Mouse (Mus musculus) layer of hippocampus, adult 11-12 months (tissue): Measurements from ENCODE around the gene Map4k1.

Experiments used
- DNase-seq: peaks from one replicate; pipeline ENCODE4 v3.0.0; 2022; ENCODE audit warnings: low spot score

Gene Map4k1

DNA sequence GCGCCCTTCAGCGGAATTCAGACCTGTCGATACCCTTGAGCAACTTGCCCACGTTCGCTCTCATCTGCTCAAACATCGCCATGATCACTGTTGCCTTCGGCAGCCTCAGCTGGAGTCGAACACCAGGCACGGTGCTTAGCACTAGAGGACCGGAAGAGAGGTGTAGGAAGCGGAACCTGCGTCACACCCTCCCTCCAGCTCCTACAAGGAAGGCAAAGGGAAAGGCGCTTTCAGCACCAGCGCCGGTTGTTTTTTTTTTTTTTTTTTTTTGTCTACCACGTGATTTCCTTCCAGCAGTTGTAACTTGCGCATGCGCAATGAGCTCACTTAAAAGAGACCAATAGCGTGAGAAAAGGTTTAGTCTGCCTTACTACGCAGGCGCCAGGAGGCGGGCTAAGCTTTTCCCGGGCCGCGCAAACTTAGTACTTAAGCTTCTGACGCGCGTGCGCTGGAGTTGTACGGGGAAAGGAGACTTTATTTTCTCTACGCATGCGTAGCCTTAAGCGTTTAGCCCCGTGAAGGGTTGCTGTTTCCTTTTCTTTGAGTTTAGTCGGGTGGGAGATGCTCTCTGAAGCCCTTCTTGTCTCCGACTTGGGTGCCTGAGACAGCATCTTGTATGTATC, at the start of gene Map4k1, which contains the start of gene Eif3k:
Map4k1 (plus strand) TSS at position 400 of the 623 bp plus-strand sequence.
Eif3k (minus strand) TSS at position 214 of the 623 bp plus-strand sequence.
- peak; percentile 99 for DNase-seq

DNA sequence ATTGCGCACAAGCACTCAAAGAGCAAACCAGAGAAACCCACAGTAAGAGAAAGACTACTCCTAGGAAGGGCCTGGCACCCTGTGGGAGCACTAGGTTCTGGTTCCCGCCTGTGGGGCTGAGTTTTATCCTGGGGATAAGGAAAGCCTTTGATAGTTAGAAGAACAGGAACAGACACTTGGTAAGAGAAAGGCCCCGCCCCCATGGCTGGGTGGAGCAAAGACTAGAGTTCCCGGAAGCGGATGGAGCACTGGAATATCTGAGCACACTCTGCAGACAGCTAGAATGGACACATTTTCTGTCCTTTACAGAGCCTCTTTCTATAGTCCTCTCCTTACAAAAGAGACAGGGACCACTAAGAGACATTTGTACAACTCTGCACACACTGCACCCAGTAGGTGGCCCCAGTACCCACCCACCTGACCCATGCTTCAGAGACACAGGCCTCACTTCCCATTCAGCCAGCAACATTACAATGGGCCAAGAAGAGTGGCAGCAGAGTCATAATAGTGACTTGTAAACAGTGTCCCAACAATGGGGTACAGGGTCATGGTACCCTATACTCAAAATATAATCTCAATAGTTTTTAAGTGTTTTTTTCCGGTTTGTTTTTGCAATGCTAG, 49.3 kb upstream of the Map4k1 start:
- DNase-seq: no peak

DNA sequence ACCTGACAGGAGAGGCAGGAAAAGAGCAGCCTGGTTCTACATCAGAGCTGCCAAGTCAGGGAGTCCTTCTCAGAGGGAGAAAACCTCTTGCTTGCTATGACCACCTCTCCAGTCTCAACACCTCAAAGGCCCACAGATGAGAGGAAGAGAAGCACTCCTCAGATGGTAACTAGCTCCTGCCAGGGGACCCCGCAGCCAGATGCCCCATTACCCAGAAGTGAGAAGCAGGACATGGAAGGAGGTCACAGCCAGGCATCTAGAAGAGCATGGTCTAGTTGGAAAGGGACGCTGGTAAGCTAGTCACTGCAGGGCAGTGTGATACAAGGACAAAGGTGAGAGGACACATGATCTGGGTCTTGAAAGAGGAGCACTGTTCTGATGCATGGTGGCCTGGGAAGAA, 48.0 kb upstream of the Map4k1 start:
- no peak for DNase-seq

DNA sequence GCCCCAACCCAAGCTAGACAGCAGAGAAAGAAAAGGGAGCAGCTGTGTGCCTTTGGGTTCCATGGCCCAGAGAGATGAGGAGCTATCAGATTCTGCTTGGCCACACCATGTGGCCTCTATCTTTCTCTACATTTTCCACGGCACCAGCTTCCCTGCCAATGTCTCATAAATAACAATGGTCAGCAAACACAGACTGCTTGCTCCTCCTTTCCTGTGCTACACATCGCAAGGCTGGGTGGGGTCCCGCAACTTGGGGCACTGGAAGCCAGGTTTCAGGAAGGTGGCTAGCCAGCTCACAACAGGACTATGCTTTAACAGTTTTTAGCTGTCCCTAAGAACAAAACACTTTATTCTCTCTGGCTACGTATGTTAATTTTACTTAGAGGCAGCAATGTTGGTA, 45.1 kb upstream of the Map4k1 start:
- DNase-seq: no peak

DNA sequence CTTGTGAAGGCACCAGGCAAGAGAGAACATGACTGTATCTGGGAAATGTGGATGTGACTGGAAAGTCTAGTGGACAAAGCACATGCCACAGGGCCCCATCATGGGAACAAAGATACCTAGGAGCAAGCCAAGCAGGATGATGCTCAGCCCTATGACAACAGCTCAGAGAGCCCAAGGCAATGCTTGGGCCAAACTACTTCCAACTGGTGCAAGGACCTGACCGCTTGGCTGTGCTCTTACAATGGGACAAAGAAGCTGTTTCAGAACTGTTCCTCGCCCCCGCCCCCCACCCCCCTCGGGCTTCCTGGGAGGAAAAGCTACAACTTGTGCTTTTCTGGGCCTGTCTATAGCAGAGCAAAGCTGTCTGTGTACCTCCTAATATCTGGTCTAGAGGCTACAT, 43.2 kb upstream of the Map4k1 start:
- no peak for DNase-seq

DNA sequence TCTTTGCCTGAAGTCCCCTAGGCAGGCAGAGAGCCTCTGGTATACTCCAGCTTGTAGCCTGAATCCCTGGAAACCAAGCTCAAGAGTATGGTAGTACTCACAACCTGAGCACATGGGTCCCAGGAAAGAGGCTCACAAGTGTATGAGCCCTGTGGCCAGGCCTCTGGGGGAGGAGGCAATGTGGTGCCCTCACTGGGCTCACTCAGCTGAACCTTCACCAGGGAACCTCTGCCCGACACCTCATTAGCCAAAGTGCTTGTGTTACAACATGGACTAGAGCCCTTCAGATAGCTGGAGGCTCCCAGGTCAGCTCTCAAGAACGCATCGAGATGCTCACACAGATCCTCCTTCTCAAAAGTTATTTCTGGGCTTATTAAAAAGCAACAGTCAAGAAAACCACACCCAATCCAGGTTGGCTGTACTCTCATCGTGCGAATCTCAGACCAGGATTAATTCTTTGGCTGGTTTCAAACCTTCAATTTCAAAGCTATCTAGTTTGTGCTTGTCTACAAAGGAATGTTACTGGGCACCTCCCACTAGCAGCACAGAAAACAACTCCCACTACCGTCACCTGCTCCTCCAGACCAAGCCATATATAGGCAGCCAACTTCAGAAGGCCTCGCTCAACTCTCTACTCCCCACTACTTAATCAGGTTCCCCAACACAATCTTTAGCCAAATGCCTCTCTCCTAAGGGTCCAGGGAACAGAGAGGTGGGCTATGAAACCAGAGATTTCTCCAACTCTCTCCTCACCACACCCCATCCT, 42.2 kb upstream of the Map4k1 start:
- DNase-seq: no peak

DNA sequence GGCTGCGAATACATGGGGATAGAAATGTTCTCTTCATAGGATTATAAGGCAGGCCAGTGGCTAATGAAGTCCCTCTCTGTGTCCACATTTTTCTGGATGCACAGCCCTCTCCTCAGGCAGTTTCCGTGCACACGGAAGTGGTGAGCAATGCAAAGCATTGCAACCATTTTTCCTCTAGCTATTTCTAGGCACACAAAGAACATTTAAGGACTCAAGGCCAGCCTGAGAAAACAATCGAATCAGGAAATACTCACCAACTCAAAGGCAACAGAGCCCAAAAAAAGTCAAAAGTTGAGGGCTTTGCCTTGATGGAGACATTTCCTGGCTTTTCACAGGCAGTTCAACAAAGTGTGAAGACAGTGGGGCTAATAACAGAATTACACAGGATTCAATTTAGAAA, 40.7 kb upstream of the Map4k1 start:
- DNase-seq: no peak

DNA sequence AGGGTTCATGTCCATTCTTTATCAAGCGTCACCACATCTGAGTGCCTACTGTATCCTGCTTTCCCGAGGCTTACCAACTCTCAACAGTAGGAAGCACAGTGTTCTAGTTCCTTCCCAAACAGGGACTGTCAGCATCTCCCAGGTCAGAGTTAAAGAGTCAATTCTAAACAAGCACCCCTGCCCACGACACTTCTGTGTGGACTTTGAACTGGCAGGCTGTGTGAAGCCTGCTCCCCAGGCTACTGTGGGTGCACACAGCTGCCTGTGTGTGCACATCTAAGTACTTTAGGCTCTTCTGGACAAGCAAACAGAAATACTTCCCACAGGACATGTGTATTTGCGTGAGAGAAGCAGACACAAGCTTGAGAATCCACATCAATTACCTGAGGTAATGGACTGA, 40.3 kb upstream of the Map4k1 start:
- no peak for DNase-seq

DNA sequence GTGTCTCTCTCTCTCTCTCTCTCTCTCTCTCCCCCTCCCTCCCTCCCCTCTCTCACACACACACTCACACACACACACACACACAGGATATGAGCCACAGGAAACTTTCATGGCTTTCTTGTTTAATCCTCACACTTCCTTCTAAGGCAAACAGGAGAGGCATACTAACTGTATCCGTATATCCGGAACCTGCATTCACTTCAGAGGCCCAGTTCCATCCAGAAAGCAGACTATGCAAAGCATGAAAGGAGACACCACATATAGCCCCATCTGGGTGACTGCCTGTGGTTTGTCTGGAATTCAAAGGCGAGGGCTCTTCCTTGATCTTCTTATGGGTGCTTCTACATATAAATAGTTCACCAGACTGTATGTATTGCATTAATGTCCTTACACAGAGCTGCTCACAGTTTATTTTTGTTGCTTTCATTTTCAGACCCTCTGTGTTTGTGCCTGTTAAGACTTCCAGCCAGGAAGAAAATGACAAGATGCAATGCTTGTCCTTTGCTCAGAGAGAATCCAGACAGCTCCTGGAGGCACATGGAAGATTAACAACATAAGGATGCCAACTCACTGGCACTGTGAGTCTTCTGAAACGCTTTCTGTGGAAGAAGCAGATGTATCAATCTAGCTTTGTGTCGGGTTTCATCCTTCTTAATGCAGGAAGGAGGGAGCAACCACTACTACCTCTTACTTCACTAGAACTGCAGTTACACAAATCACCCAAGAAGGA, 38.2 kb upstream of the Map4k1 start:
- DNase-seq: no peak

DNA sequence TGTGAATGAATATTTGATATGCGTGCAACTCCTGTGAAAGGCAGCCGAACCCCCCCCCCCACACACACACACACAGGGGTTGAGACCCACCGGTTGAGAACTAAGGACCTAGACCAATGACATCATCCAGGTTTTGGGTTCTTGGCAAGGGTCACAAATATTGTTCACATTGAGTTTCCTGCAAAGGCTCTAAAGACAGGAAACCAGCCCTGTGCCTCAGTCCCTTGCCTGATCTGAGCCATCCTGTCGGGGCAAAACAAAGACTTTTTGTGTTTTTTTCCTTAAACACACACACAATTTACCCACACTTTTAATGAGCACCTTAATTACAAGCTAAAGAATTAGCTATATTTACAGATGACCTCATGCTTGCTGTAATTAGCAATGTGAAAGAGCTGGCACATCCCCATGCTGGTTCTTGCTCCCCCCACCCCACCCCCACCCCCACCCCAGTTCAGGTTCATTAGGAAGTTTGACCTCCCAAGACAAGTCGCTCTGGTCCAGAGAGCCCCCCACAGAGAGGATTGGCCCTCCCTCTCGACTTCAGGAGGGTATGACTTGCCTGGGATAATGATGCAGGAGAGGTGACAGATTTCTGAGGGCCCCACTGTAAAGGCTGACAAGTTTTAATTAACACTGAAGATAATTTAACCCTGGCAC, 37.0 kb upstream of the Map4k1 start:
- no peak for DNase-seq

DNA sequence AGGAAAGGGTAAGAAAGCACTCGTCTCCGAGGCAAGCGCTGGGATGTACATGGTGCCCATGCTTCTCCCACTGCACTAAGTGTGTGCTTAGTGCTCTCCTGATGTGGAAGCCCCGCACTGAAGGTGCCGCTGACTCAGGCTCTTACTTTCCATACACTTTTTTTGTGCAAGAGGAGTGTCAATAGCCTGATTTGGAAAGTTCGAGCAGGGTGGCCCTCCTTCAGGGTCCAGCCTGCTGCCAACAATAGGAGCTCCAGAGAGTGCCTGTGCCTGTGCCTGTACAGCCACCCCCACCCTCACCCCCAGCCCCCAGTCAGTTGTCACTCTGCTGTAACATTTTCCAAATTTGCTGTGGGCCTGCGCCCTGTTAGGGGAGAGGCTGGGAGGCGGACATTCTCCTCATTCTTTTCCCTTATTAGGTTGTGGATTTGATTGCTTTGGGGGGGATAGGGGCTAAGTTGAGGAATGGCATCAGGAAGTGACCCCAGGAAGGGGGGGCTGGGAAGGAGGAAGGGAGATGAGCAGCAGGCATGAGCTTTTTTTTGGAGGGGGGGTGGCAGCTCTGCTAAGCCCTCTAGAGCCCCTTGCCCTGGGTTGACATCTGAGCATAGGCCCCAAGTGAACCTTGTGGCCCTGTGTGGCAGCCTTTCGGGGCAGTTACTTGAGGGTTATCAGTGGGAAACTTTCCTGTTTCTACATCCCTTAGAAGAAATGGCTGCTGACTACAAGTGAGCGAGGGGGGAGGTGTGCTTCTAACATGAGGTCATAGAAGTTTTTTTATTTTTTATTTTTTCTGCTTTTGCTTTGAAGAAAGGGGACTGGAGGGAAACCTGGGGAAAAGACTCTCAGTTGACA, 36.2 kb upstream of the Map4k1 start:
- no peak for DNase-seq

DNA sequence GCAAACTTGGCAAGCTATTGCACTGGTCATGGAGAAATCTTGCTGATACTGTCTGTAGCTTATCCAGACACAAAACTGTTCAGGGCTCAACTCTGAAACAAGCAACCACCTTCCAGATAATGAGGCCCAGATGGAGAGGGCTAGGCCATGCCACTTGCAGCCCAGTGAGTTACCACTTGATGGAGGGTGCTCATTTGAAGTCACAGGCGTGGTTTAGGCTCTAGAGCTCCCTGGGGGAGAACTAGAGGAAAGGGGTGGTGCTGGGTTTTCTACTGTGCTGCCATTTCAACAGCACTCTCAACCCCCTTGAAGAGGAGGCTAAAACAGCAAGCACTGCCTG, 35.6 kb upstream of the Map4k1 start:
- no peak for DNase-seq

DNA sequence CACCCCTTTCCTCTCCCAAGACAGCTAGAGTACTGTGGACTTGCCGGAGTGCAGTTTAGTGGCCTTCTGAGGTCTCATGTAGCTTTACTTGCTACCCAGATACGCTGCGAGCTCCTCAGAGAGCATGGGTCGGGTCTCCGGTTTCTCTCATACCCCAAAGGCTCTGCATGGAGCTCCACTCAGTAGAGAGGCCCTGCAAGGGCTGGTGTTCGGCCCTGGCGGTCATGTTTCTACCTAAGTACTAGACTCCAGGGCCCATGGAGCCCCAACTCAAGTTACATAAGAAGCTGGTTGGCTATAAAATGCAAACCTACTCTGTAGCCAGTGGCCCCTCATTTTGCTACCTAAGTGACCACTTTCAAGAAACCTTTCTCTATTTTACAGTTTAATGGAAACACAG, 33.1 kb upstream of the Map4k1 start:
- no peak for DNase-seq

DNA sequence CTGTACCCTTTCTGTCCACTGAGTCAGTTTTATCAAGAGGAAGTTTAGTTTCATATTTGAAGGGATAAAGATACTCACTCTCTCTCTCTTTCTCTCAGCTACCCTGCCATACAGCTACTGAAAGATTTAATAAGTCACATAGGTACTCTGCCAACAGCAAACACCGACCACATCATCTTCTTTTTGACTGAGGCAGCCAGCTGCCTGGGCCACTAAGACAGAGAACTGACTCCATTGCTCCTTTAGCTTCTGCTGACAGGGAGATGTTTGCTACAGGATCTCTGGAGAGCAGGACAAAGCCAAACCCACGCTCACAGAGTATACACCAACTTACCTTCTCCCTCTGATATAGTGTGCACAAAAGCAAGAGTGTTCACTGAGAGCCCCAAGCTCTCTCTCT, 32.6 kb upstream of the Map4k1 start:
- DNase-seq: no peak

DNA sequence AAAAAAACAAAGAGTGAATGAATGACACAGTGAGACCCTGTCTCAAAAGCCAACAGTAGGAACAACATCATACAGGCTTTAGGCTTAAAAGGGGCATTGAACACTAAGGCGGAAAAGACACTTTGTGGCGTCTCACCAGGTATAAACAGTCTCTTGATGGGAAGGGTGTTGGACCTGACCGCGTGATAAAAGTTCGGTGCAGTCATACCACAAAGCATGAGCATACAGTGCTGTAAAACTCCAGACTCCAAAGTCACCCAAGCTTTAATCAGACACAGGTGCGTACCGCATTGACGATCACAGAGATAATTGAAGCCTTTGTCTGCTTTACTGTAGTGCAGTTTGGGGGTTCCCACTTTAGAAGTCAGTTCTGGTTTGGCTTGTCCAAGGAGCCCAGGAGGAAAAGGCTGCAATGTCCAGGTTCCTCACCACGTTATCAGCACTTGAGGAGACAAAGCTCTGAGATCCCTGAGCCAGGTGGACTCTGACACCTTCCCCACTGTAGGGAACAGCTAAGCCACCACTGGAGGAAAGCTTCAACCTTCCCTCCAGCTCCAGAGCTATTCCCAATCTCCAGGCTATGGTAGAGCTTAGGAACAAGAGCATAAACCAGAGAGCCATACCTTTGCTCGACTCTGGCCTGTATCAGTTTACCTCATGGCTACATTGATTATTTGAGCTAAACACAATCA, 31.4 kb upstream of the Map4k1 start:
- DNase-seq: no peak

DNA sequence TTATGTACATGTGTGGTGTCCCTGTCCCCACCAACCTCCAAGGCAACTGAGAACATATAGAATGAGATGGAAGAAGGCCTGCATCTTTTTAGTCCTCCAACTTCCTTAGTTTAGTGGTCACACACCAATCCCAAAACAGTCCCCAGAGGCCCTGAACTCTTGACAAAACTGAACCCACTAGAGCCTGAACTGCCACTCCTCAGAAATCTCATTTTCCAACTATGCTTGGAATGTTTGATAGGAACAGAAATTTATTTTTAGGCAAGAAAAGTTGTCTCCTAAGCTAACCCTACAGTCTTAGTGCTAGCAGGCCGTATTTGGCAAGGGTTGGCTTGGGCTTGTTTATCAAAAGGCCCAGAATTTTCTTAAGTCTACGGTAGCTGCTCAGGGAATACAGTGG, 30.1 kb upstream of the Map4k1 start:
- DNase-seq: no peak

DNA sequence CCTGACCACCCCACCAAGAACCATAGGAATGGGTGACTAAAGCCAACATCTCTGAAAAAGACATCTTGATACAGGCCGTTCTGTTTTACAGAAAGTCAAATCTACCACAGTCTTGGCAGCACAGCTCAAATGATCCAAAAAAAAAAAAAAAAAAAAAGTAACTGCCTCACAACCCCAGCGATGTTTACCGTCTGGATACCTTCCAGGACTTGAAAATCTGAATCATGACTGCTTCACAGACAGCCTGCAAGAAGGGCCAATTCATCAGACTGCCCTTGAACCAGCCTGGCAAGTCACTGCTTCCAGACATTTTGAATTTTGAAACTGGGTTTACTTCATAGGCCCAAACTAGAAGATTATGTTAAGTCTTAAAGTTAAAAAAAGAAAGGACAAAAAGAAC, 29.1 kb upstream of the Map4k1 start:
- no peak for DNase-seq

DNA sequence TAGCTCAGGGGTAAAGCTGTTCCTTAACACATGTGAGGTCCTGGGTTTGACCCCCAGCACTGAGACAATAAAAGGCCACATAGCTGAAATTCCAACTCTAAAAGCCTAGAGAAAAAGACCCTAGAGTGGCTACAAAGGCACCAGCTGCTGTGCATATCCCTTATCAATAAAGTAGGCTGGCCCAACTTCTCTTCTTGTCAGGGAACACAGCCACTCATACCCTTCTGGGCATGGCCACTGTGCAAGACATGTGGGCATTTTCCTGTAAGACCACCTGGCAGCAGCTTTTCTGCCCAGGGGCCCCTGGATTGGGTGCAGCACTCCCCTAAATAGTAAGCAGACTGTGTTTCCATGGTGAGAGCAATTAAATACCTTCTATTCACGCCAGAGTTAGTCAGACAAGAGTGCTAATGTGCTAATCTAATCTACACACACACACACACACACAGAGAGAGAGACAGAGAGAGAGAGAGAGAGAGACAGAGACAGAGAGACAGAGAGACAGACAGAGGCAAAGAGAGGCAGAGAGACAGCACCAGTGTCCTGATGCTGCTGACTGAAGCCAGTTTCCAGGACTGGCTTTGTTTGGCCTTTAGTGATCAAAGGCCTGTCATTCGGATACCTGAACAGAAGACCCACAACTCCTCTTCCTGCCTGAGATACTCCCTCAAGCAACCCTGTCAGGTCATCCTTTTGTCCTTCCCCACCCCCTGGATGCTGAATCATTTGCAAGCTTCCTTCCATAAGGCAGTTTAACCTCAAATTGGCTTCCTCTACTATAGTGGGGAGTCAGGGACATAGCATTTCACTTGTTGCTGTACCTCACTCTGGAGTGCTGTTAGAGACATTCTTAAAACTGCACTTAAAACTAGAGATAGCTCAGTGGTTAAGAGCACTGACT, 28.1 kb upstream of the Map4k1 start:
- no peak for DNase-seq

DNA sequence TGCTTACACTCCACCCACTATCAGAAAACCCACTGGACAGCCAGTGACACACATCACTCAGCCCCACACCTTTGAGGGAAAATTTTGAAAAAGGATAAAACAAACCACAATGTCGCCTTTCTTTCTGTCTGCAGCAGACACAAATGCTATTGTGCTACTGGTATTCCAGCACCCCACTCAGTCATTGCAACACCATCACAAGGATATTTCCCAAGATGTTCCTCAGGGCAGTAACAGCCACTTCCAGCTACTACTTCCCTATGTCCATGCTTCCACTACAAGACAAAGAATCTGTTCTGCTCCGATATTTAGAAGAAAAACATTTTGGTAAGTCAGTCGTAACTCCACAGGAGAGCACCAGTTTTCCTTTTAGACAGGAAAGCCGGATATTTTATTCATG, 27.1 kb upstream of the Map4k1 start:
- DNase-seq: no peak
